Mouse (Mus musculus) B cell, adult 62 days (primary cell): ENCODE measurements around the gene Ccl4. TPM values are rescaled to one million over a fixed set of nuclear protein-coding genes. Genes with fewer than 3 reads are reported as not detected.

Experiments used
- total RNA-seq: library from RNA; stranded (reverse); gene quantifications from 4 replicates; pipeline ENCODE4 v1.2.4, GENCODE M21; 2023

Ccl4 gene
- 8.8 to 12.1 TPM (median 10.8 TPM) in 4 replicates for total RNA-seq

GRCm38 (mm10) chr11:83662204-83662603 lies at the start of gene Ccl4:
TSS of gene Ccl4 (plus strand) at chr11:83662584.

GRCm38 (mm10) chr11:83645521-83645920 lies 16.9 kb upstream of the Ccl4 start, which contains the start of gene Rpl9-ps1:
TSS of gene Rpl9-ps1 (minus strand) at chr11:83645621.

GRCm38 (mm10) chr11:83649305-83649841 lies 13.0 kb upstream of the Ccl4 start, which contains the start of gene Ccl3:
TSS of gene Ccl3 (minus strand) at chr11:83649355.

GRCm38 (mm10) chr11:83703705-83704104 lies 41.3 kb downstream of the Ccl4 start, which contains the start of gene Wfdc17:
TSS of gene Wfdc17 (plus strand) at chr11:83703991.

GRCm38 (mm10) chr11:83708715-83709114 lies 46.3 kb downstream of the Ccl4 start, which contains the start of gene Wfdc18:
TSS of gene Wfdc18 (plus strand) at chr11:83709015.

Other genes with a start within 250 kb of the Ccl4 start
- not detected in 4 replicates for gene Gas2l2, start 233.1 kb upstream of the Ccl4 start, total RNA-seq
- gene 1700020L24Rik, start 224.9 kb upstream of the Ccl4 start, total RNA-seq: 0.83 TPM in 1 of 4 replicates, not detected in the others
- not detected in 4 replicates for gene Mmp28, start 199.5 kb upstream of the Ccl4 start, total RNA-seq
- 154 to 178 TPM (median 165 TPM) in 4 replicates for gene Taf15, start 189.5 kb upstream of the Ccl4 start, total RNA-seq
- 0.30 TPM in 1 of 4 replicates, not detected in the others for gene Heatr9, start 140.4 kb upstream of the Ccl4 start, total RNA-seq
- gene Ccl5, start 132.1 kb upstream of the Ccl4 start, total RNA-seq: 4.6 to 8.0 TPM (median 6.7 TPM) in 4 replicates
- 0.19 to 1.2 TPM in 2 of 4 replicates, not detected in the others for gene Ccl9, start 83.9 kb upstream of the Ccl4 start, total RNA-seq
- 1.0 to 2.2 TPM (median 1.1 TPM) in 4 replicates for gene Ccl6, start 69.5 kb upstream of the Ccl4 start, total RNA-seq
- not detected in 4 replicates for gene Rpl9-ps1, start 17.0 kb upstream of the Ccl4 start, total RNA-seq
- gene Ccl3, start 13.2 kb upstream of the Ccl4 start, total RNA-seq: 26.0 to 35.8 TPM (median 30.5 TPM) in 4 replicates
- 3.6 to 7.1 TPM (median 5.4 TPM) in 4 replicates for gene Wfdc17, start 41.4 kb downstream of the Ccl4 start, total RNA-seq
- gene Wfdc18, start 46.4 kb downstream of the Ccl4 start, total RNA-seq: 1.1 TPM in 1 of 4 replicates, not detected in the others
- 3.1 to 4.4 TPM (median 3.8 TPM) in 4 replicates for gene Wfdc21, start 84.4 kb downstream of the Ccl4 start, total RNA-seq
- gene Heatr6, start 91.1 kb downstream of the Ccl4 start, total RNA-seq: 47.9 to 61.6 TPM (median 54.1 TPM) in 4 replicates
- gene Hnf1b, start 187.5 kb downstream of the Ccl4 start, total RNA-seq: 0.22 to 0.95 TPM (median 0.42 TPM) in 4 replicates